Mouse (Mus musculus) CH12.LX (cell line): ENCODE results near the gene Oprm1. TPM values are rescaled to one million over a fixed set of nuclear protein-coding genes. Genes with fewer than 3 reads are reported as not detected.

Experiments
- DNase-seq: peaks from one replicate; pipeline ENCODE4 v3.0.0-alpha.2; 2013; ENCODE audit errors: extremely low read depth
- H3K27ac ChIP-seq: 2 replicates; pipeline ENCODE4 v1.5.1; 2012; ENCODE audit warnings: low read depth, mild to moderate bottlenecking, control low read depth, moderate library complexity; ENCODE audit not compliant: insufficient read depth
- H3K27me3 ChIP-seq: replicated peaks from 2 replicates; pipeline ENCODE3; 2012; ENCODE audit warnings: inconsistent platforms
- H3K36me3 ChIP-seq, 2 experiments: replicated peaks in 1 of 2; 2 replicates each; pipeline versions ENCODE3 to v1.6.1; 2012; ENCODE audit warnings: inconsistent platforms in 1 of 2, low read length in 1 of 2, mild to moderate bottlenecking in 1 of 2, mixed read lengths in 1 of 2, moderate library complexity in 1 of 2; ENCODE audit not compliant: control insufficient read depth in 1 of 2, insufficient read depth in 1 of 2
- H3K4me1 ChIP-seq, 2 experiments: 2 replicates each; pipeline ENCODE4 v1.6.1; 2012; ENCODE audit warnings: inconsistent platforms in 1 of 2, moderate library complexity in 1 of 2; ENCODE audit not compliant: insufficient read depth in 2 of 2, control insufficient read depth in 1 of 2
- H3K4me2 ChIP-seq: 2 replicates; pipeline ENCODE4 v1.6.1; 2012; ENCODE audit warnings: low read depth, mild to moderate bottlenecking, control low read depth; ENCODE audit not compliant: poor library complexity, insufficient read depth, severe bottlenecking
- H3K4me3 ChIP-seq, 3 experiments: fragments of 150-350 bp in 1 of 3; sonication (generic) in 1 of 3; replicated peaks in 1 of 3; 2 replicates each; pipeline versions ENCODE3 to v1.5.1; 2011 to 2012; ENCODE audit warnings: low read depth in 2 of 3, low read length in 2 of 3, mild to moderate bottlenecking in 2 of 3, moderate library complexity in 2 of 3, control low read depth in 1 of 3, improper control_type of control experiment in 1 of 3, inconsistent platforms in 1 of 3, mixed read lengths in 1 of 3; ENCODE audit not compliant: poor library complexity in 1 of 3
- H3K79me2 ChIP-seq: replicated peaks from 2 replicates; pipeline ENCODE4 v1.6.1; 2012; ENCODE audit warnings: mild to moderate bottlenecking, moderate library complexity; ENCODE audit not compliant: control insufficient read depth, poor library complexity, insufficient read depth, severe bottlenecking; ENCODE audit errors: extremely low read depth
- H3K9ac ChIP-seq: 2 replicates; pipeline ENCODE4 v1.6.1; 2012; ENCODE audit warnings: low read depth, mild to moderate bottlenecking, control low read depth, moderate library complexity; ENCODE audit not compliant: insufficient read depth
- H3K9me3 ChIP-seq: replicated peaks from 2 replicates; pipeline ENCODE3; 2012; ENCODE audit warnings: low read length, inconsistent platforms, mixed read lengths
- BHLHE40 ChIP-seq: IDR thresholded peaks from 2 replicates; pipeline ENCODE4 v1.6.1; 2011; ENCODE audit warnings: mild to moderate bottlenecking, low read depth, low read length, improper control_type of control experiment
- CHD2 ChIP-seq: IDR thresholded peaks from 2 replicates; pipeline ENCODE4 v1.6.1; 2011; ENCODE audit warnings: low read length, improper control_type of control experiment
- CTCF ChIP-seq, 2 experiments: IDR thresholded peaks in 1 of 2; conservative IDR thresholded peaks in 1 of 2; 2 replicates each; pipeline ENCODE4 v1.5.1; 2011 to 2012; ENCODE audit warnings: low read depth in 2 of 2, low read length in 2 of 2, improper control_type of control experiment in 1 of 2, inconsistent platforms in 1 of 2, mild to moderate bottlenecking in 1 of 2, moderate library complexity in 1 of 2
- ELF1 ChIP-seq: IDR thresholded peaks from 2 replicates; pipeline ENCODE4 v1.6.1; 2014; ENCODE audit warnings: low read depth, mild to moderate bottlenecking, inconsistent platforms, low read length, improper control_type of control experiment
- EP300 ChIP-seq: IDR thresholded peaks from 2 replicates; pipeline ENCODE4 v1.6.1; 2011; ENCODE audit warnings: low read length, improper control_type of control experiment
- ETS1 ChIP-seq: conservative IDR thresholded peaks from 2 replicates; pipeline ENCODE4 v1.6.1; 2012; ENCODE audit warnings: low read depth, mild to moderate bottlenecking, inconsistent platforms, low read length, improper control_type of control experiment, moderate library complexity
- GABPA ChIP-seq: IDR thresholded peaks from 2 replicates; pipeline ENCODE4 v1.6.1; 2012; ENCODE audit warnings: low read depth, low read length, improper control_type of control experiment, inconsistent platforms; ENCODE audit not compliant: insufficient replicate concordance
- HCFC1 ChIP-seq: IDR thresholded peaks from 2 replicates; pipeline ENCODE4 v1.6.1; 2012; ENCODE audit warnings: low read depth, mild to moderate bottlenecking, inconsistent platforms, low read length, improper control_type of control experiment
- IRF4 ChIP-seq: IDR thresholded peaks from 2 replicates; pipeline ENCODE4 v1.6.1; 2014; ENCODE audit warnings: low read depth, mild to moderate bottlenecking, inconsistent platforms, low read length, improper control_type of control experiment
- JUND ChIP-seq: conservative IDR thresholded peaks from 2 replicates; pipeline ENCODE4 v1.6.1; 2011; ENCODE audit warnings: low read depth, low read length, improper control_type of control experiment
- KAT2A ChIP-seq: IDR thresholded peaks from 2 replicates; pipeline ENCODE4 v1.6.1; 2012; ENCODE audit warnings: low read length, improper control_type of control experiment, inconsistent platforms; ENCODE audit not compliant: insufficient replicate concordance
- MAFK ChIP-seq: IDR thresholded peaks from 2 replicates; pipeline ENCODE4 v1.6.1; 2011; ENCODE audit warnings: low read length, improper control_type of control experiment; ENCODE audit not compliant: insufficient replicate concordance
- MAX ChIP-seq: IDR thresholded peaks from 2 replicates; pipeline ENCODE4 v1.6.1; 2011; ENCODE audit warnings: low read length, improper control_type of control experiment
- MXI1 ChIP-seq: IDR thresholded peaks from 2 replicates; pipeline ENCODE4 v1.6.1; 2011; ENCODE audit warnings: mild to moderate bottlenecking, low read depth, low read length, improper control_type of control experiment
- NELFE ChIP-seq: IDR thresholded peaks from 2 replicates; pipeline ENCODE4 v1.6.1; 2011; ENCODE audit warnings: low read depth, low read length, improper control_type of control experiment
- POLR2A ChIP-seq: IDR thresholded peaks from 2 replicates; pipeline ENCODE4 v1.6.1; 2011; ENCODE audit warnings: low read depth, mild to moderate bottlenecking, improper control_type of control experiment, low read length
- SIN3A ChIP-seq: IDR thresholded peaks from 2 replicates; pipeline ENCODE4 v1.6.1; 2012; ENCODE audit warnings: low read length, improper control_type of control experiment, inconsistent platforms
- TBP ChIP-seq: conservative IDR thresholded peaks from 2 replicates; pipeline ENCODE4 v1.6.1; 2011; ENCODE audit warnings: low read depth, low read length, improper control_type of control experiment
- ZMIZ1 ChIP-seq: IDR thresholded peaks from 2 replicates; pipeline ENCODE4 v1.6.1; 2012; ENCODE audit warnings: low read depth, mild to moderate bottlenecking, inconsistent platforms, low read length, improper control_type of control experiment
- dilution Hi-C: fragments of 300-500 bp; cut with MboI; formaldehyde crosslinking; loops from 2 replicates; pipeline ENCODE4 v1.14.3; 2020; ENCODE audit warnings: low sequenced_read_pairs; ENCODE audit not compliant: extremely low pct_unique_long_range_greater_than_20kb, extremely low pct_ligation_motif_present
- in situ Hi-C: fragments of 300-500 bp; cut with MboI; formaldehyde crosslinking; loops from 3 replicates; pipeline ENCODE4 v1.14.3; 2019; ENCODE audit warnings: low sequenced_read_pairs, low pct_ligation_motif_present, low pct_unique_long_range_greater_than_20kb, mixed read lengths
- polyA plus RNA-seq: library from polyadenylated mRNA; unstranded; fragments of >175 nt; gene quantifications from 2 replicates; pipeline ENCODE4 v1.2.1, GENCODE M21; 2012; ENCODE audit warnings: low read depth; ENCODE audit not compliant: insufficient read length
- total RNA-seq, 2 experiments: library from RNA; depleted of rRNA; stranded (reverse); fragments of 300-350 nt in 1 of 2; fragments of >200 nt in 1 of 2; gene quantifications; 2 replicates each; pipeline ENCODE4 v1.2.3; 2012 to 2014

Oprm1 gene
- total and polyA plus RNA-seq, 3 experiments, result not detected

DNA sequence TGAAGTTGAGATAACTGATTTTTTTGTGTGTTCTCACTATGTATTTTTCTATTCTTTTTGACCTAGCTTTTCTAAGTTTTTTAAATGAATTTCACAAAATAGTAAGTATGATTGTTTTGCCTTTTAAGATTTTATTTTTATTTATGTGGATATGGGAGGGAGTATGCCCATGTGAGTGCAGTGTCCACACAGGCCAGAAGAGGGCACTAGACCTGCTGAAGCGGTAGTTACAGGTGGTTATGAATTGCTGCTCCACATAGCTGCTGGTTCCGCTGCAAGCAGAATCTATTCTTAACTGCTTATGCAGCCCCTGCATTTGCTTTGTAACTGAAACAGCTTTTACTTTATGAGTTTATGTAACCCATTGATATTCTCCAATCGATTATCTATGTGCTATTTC lies 29.8 kb upstream of the Oprm1 start:
- no peaks in the 10 kb centered on the region for H3K79me2 ChIP-seq
- H3K4me1 ChIP-seq, result no peaks in the 10 kb centered on the region
- no peaks in the 10 kb centered on the region for H3K27me3 ChIP-seq
- in situ Hi-C loops, result no loop called here
- TF ChIP-seq CTCF (conservative IDR thresholded peaks at IDR 0.05 in 1 of 2, IDR thresholded peaks at IDR 0.05 in 1 of 2; ENCODE audit: low read depth in 2 of 2, low read length in 2 of 2), result peak; percentile 17 to 35; a peak in 2 of 4 replicates
- TF ChIP-seq POLR2A, result no peak
- H3K9me3 ChIP-seq, result no peaks in the 10 kb centered on the region
- H3K4me3 ChIP-seq, result no peak overlapping the region
- no peak for DNase-seq
- no peak overlapping the region for H3K27ac ChIP-seq
- no peak overlapping the region for H3K9ac ChIP-seq
- H3K4me2 ChIP-seq, result no peak overlapping the region
- no peaks in the 10 kb centered on the region for H3K36me3 ChIP-seq
- dilution Hi-C loops, result no loop called here

DNA sequence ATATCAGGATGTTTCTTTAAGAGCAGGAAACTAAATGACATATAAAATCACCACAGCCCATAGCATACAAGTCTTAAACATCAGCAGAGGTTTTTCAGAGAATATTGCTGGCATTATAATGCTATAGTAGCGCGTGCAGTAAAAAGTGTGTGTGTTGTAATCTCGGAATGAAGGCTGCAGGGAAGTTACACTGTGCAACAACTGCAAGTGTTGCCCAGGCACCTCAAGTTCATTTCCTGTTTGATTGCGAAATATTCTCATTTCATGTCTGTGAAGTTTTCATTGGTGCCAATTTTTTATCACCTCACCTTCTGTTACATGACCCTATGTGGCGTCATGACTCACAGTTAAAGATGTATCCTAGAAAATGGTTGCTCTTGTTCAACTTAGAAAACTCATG lies 4.9 kb upstream of the Oprm1 start:
- Histone ChIP-seq H3K9me3 (no peaks in the 10 kb centered on the region), H3K4me1 (no peaks in the 10 kb centered on the region), H3K4me2 (no peak overlapping the region), H3K27me3 (no peaks in the 10 kb centered on the region), H3K4me3 (no peak overlapping the region), H3K9ac (no peak overlapping the region), H3K79me2 (no peaks in the 10 kb centered on the region), H3K36me3 (no peaks in the 10 kb centered on the region), H3K27ac (no peak overlapping the region)
- dilution Hi-C loops (no loop called here), in situ Hi-C loops (no loop called here)
- no peak for DNase-seq
- TF ChIP-seq GABPA (no peak), KAT2A (no peak), CHD2 (no peak), MAFK (no peak), EP300 (no peak), NELFE (no peak), ELF1 (no peak), CTCF (conservative IDR thresholded peaks at IDR 0.05 in 1 of 2, IDR thresholded peaks at IDR 0.05 in 1 of 2; ENCODE audit: low read depth in 2 of 2, low read length in 2 of 2) (no peak), MXI1 (no peak), HCFC1 (no peak)

DNA sequence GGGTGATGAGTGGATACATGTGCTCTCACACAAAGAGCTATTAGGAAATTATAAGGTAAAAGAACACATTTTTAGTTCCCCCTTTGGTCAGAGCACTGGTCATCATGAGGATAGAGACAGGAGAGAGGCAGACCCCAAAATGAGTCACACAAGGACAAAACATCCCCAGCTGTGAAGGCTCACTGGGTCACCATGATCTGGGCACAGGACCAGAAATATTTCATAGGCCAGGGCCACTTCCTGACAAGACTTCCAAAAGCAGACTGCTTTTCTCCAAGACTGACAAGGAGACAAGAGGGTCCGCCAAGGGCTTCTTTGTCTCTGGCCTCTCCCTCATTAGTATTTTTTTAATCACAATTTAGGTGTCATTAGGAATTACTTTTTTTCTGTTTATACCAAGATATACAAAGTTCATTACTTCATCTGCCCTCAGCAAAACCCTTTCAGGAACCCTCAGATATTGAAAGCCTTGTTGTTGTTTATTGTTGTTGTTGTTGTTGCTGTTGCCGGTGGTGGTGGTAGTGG lies 3.0 kb downstream of the Oprm1 start, which contains the start of gene Gm10945:
Gm10945 (minus strand) TSS at position 475 of the 525 bp plus-strand sequence.
- no peak within 1 kb of the TSS for H3K4me2 ChIP-seq
- H3K27me3 ChIP-seq, result no peaks in the 10 kb centered on the region
- H3K4me3 ChIP-seq, result no peak within 1 kb of the TSS
- no peaks in the 10 kb centered on the region for H3K9me3 ChIP-seq
- H3K79me2 ChIP-seq, result no peaks in the 10 kb centered on the region
- in situ Hi-C loops, result no loop called here
- H3K4me1 ChIP-seq, result no peaks in the 10 kb centered on the region
- no peak within 1 kb of the TSS for H3K9ac ChIP-seq
- dilution Hi-C loops, result no loop called here
- H3K36me3 ChIP-seq, result no peaks in the 10 kb centered on the region
- TF ChIP-seq NELFE (no peak), MXI1 (no peak), TBP (no peak), IRF4 (no peak), BHLHE40 (no peak), KAT2A (no peak), ZMIZ1 (no peak), ETS1 (no peak), SIN3A (no peak), MAX (no peak), JUND (no peak), CTCF (conservative IDR thresholded peaks at IDR 0.05 in 1 of 2, IDR thresholded peaks at IDR 0.05 in 1 of 2; ENCODE audit: low read depth in 2 of 2, low read length in 2 of 2) (no peak)
- no peak for DNase-seq
- H3K27ac ChIP-seq, result no peak within 1 kb of the TSS
